Mouse (Mus musculus): ENCODE results near the gene Tnrc6b. TPM values are rescaled to one million over a fixed set of nuclear protein-coding genes. Genes with fewer than 3 reads are reported as not detected.
"Not testable (repeated sequence)": the region's sequence is repeated elsewhere in the genome, so short reads cannot be mapped to it uniquely, and the experiment has no call there.

Gene Tnrc6b
- polyA plus RNA-seq, 1 experiment from 2014 or later, result 11.5 TPM

- no peaks in the 10 kb centered on the region for H3K36me3 ChIP-seq (ENCODE audit: inconsistent target)
- no peak overlapping the region for H3K27ac ChIP-seq
- WGBS (ENCODE audit: missing documents), result 92% methylated on average over 7 of the region's 8 CpGs
- peaks cover 96% of the 10 kb centered on the region; the same call in 1 of the 2 replicates for H3K79me2 ChIP-seq (ENCODE audit: inconsistent target)
- no peak overlapping the region for H3K4me3 ChIP-seq (ENCODE audit: inconsistent target)
These were observed 138.9 kb downstream of the Tnrc6b start for GRCm38 (mm10) chr15:80850004-80850403.

GRCm38 (mm10) chr15:80850682-80851475, 139.8 kb downstream of the Tnrc6b start:
- Histone ChIP-seq H3K4me3 (ENCODE audit: inconsistent target) (no peak overlapping the region), H3K27ac (no peak overlapping the region), H3K36me3 (ENCODE audit: inconsistent target) (no peaks in the 10 kb centered on the region), H3K79me2 (ENCODE audit: inconsistent target) (peaks cover 96% of the 10 kb centered on the region; the same call in 1 of the 2 replicates)
- WGBS (ENCODE audit: missing documents), result 91% methylated on average over 7 of the region's 7 CpGs

- H3K4me3 ChIP-seq (ENCODE audit: inconsistent target), result no peak overlapping the region
- H3K27ac ChIP-seq, result no peak overlapping the region
- peaks cover 96% of the 10 kb centered on the region; the same call in 1 of the 2 replicates for H3K79me2 ChIP-seq (ENCODE audit: inconsistent target)
- no peaks in the 10 kb centered on the region for H3K36me3 ChIP-seq (ENCODE audit: inconsistent target)
- 98% methylated on average over 5 of the region's 5 CpGs for WGBS (ENCODE audit: missing documents)
These were observed 141.0 kb downstream of the Tnrc6b start for GRCm38 (mm10) chr15:80852122-80852521.

- 95% methylated on average over 2 of the region's 3 CpGs for WGBS (ENCODE audit: missing documents)
- H3K36me3 ChIP-seq (ENCODE audit: inconsistent target), result not testable (repeated sequence)
These were observed 141.4 kb downstream of the Tnrc6b start for GRCm38 (mm10) chr15:80852527-80852926.

GRCm38 (mm10) chr15:80859366-80859765, 148.3 kb downstream of the Tnrc6b start:
- peaks cover 11% of the 10 kb centered on the region; the same call in 1 of the 2 replicates for H3K36me3 ChIP-seq (ENCODE audit: inconsistent target)
- WGBS (ENCODE audit: missing documents), result 96% methylated on average over 2 of the region's 2 CpGs
- H3K27ac ChIP-seq, result no peak overlapping the region
- no peak overlapping the region for H3K4me3 ChIP-seq (ENCODE audit: inconsistent target)
- peaks cover 37% of the 10 kb centered on the region; the same call in 1 of the 2 replicates for H3K79me2 ChIP-seq (ENCODE audit: inconsistent target)

More at GRCm38 (mm10) chr15:80852527-80852926, 141.4 kb downstream of the Tnrc6b start:
- not testable (repeated sequence) for H3K4me3 ChIP-seq (ENCODE audit: inconsistent target); H3K27ac ChIP-seq
- peaks cover 96% of the 10 kb centered on the region; the same call in 1 of the 2 replicates for H3K79me2 ChIP-seq (ENCODE audit: inconsistent target)

GRCm38 (mm10) chr15:80861302-80861701, 150.2 kb downstream of the Tnrc6b start:
- H3K79me2 ChIP-seq (ENCODE audit: inconsistent target), result peaks cover 17% of the 10 kb centered on the region; the same call in 1 of the 2 replicates
- 92% methylated on average over 1 of the region's 1 CpGs for WGBS (ENCODE audit: missing documents)

GRCm38 (mm10) chr15:80862027-80862426, 150.9 kb downstream of the Tnrc6b start:
- Histone ChIP-seq H3K4me3 (ENCODE audit: inconsistent target) (no peak overlapping the region), H3K27ac (no peak overlapping the region), H3K79me2 (ENCODE audit: inconsistent target) (peaks cover 10% of the 10 kb centered on the region; the same call in 1 of the 2 replicates), H3K36me3 (ENCODE audit: inconsistent target) (peaks cover 11% of the 10 kb centered on the region; the same call in 1 of the 2 replicates)
- 97% methylated on average over 2 of the region's 2 CpGs for WGBS (ENCODE audit: missing documents)

More at GRCm38 (mm10) chr15:80861302-80861701, 150.2 kb downstream of the Tnrc6b start:
- Histone ChIP-seq H3K36me3 (ENCODE audit: inconsistent target) (peaks cover 11% of the 10 kb centered on the region; the same call in 1 of the 2 replicates), H3K27ac (no peak overlapping the region), H3K4me3 (ENCODE audit: inconsistent target) (no peak overlapping the region)

- H3K36me3 ChIP-seq (ENCODE audit: inconsistent target); H3K27ac ChIP-seq; H3K79me2 ChIP-seq (ENCODE audit: inconsistent target); H3K4me3 ChIP-seq (ENCODE audit: inconsistent target): not testable (repeated sequence)
- 95% methylated on average over 4 of the region's 4 CpGs for WGBS (ENCODE audit: missing documents)
These were observed 157.5 kb downstream of the Tnrc6b start for GRCm38 (mm10) chr15:80868603-80869002.

- Histone ChIP-seq H3K27ac (no peak overlapping the region), H3K79me2 (ENCODE audit: inconsistent target) (no peaks in the 10 kb centered on the region), H3K4me3 (ENCODE audit: inconsistent target) (no peak overlapping the region), H3K36me3 (ENCODE audit: inconsistent target) (peaks cover 37% of the 10 kb centered on the region)
- 98% methylated on average over 3 of the region's 3 CpGs for WGBS (ENCODE audit: missing documents)
These were observed 163.6 kb downstream of the Tnrc6b start for GRCm38 (mm10) chr15:80874726-80875125.

GRCm38 (mm10) chr15:80876231-80876630, 165.1 kb downstream of the Tnrc6b start:
- no peak overlapping the region for H3K27ac ChIP-seq
- 88% methylated on average over 15 of the region's 21 CpGs for WGBS (ENCODE audit: missing documents)
- peaks cover 42% of the 10 kb centered on the region for H3K36me3 ChIP-seq (ENCODE audit: inconsistent target)
- no peak overlapping the region for H3K4me3 ChIP-seq (ENCODE audit: inconsistent target)
- H3K79me2 ChIP-seq (ENCODE audit: inconsistent target), result no peaks in the 10 kb centered on the region

GRCm38 (mm10) chr15:80884095-80884494, 173.0 kb downstream of the Tnrc6b start:
- 87% methylated on average over 8 of the region's 8 CpGs for WGBS (ENCODE audit: missing documents)
- Histone ChIP-seq H3K27ac (no peak overlapping the region), H3K4me3 (ENCODE audit: inconsistent target) (no peak overlapping the region), H3K79me2 (ENCODE audit: inconsistent target) (no peaks in the 10 kb centered on the region), H3K36me3 (ENCODE audit: inconsistent target) (peaks cover 53% of the 10 kb centered on the region)

GRCm38 (mm10) chr15:80886361-80887156, 175.4 kb downstream of the Tnrc6b start:
- H3K4me3 ChIP-seq (ENCODE audit: inconsistent target), result no peak overlapping the region
- no peaks in the 10 kb centered on the region for H3K79me2 ChIP-seq (ENCODE audit: inconsistent target)
- H3K27ac ChIP-seq, result no peak overlapping the region
- 100% methylated on average over 1 of the region's 1 CpGs for WGBS (ENCODE audit: missing documents)
- peaks cover 56% of the 10 kb centered on the region for H3K36me3 ChIP-seq (ENCODE audit: inconsistent target)

GRCm38 (mm10) chr15:80892341-80892740, 181.2 kb downstream of the Tnrc6b start:
- Histone ChIP-seq H3K27ac (no peak overlapping the region), H3K79me2 (ENCODE audit: inconsistent target) (no peaks in the 10 kb centered on the region), H3K4me3 (ENCODE audit: inconsistent target) (no peak overlapping the region), H3K36me3 (ENCODE audit: inconsistent target) (peaks cover 61% of the 10 kb centered on the region)
- WGBS (ENCODE audit: missing documents), result 92% methylated on average over 3 of the region's 3 CpGs

GRCm38 (mm10) chr15:80896741-80897140, 185.6 kb downstream of the Tnrc6b start:
- Histone ChIP-seq H3K79me2 (ENCODE audit: inconsistent target) (no peaks in the 10 kb centered on the region), H3K4me3 (ENCODE audit: inconsistent target) (no peak overlapping the region), H3K27ac (no peak overlapping the region), H3K36me3 (ENCODE audit: inconsistent target) (peaks cover 29% of the 10 kb centered on the region; the same call in 1 of the 2 replicates)
- WGBS (ENCODE audit: missing documents), result 41% methylated on average over 10 of the region's 10 CpGs

Data from macrophage (primary cell).